Mouse (Mus musculus) layer of hippocampus, adult 9-11 months (tissue): ENCODE data around the gene Gm49395.

Experiments
- DNase-seq: peaks from one replicate; pipeline ENCODE4 v3.0.0; 2022

Gene Gm49395

DNA sequence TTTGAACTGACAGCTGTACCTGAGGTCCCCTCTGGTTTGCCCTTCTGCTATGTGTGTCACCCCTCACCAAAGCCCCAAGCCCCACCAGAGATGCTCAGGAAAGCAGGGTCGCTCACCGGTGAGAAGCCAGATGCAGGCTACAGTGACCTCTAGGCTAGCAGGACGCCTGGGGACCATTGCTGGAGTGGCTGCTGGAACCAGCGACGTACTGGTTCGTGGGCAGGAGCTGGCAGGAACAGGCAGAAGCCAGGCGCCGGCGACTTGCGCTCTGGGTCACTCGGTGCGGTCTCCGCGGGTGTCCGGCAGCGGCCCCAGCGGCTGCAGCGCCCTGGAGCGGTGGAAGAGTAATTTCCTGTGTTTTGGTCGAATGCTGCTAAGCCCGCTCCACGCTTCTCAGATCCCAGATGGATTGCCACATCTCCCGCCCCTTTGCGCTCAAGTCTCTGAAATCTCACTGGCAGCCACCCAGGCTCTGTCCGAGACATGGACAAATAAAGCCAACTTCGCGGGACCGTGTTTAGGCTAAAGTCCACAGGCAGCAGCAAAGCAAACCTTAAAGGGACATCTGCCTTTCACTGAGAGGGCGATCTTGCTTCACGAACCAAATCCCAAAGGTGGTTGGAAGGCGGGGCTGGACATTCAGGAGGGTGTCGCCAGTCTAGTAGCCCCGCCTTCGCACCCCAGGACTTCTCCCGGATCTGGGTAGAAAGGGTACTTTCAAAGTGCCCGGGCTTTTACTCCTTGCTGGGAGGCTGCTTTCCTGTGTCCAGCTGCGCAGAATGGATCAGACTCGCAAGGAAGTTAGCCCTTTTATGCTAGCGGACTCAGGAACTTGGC, at the start of gene Gm49395, which contains the start of gene Itga1:
Gene Gm49395, minus strand, starts transcription at position 567 of the 837 bp plus-strand sequence.
Gene Itga1, minus strand, starts transcription at position 610 of the 837 bp plus-strand sequence.
- DNase-seq = peak; percentile 4

DNA sequence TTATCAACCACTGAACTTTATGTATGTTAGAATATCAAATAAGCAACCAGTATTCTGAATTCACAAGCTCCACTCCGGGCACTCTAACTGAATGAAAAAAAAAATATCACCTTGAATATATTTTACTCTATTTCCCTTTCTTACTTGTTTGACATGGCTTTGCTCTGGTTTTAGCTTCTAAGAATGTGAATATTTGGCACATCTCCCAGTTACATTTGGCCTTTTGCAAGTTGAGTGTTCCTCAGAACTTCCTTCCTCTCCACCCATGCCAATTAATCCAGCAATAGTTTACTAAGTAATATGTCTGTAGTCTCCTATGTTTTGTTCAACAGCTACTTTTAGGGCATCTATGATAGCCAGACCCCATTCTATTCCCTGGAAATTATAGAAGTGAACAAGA, 48.9 kb upstream of the Gm49395 start:
- DNase-seq = no peak

DNA sequence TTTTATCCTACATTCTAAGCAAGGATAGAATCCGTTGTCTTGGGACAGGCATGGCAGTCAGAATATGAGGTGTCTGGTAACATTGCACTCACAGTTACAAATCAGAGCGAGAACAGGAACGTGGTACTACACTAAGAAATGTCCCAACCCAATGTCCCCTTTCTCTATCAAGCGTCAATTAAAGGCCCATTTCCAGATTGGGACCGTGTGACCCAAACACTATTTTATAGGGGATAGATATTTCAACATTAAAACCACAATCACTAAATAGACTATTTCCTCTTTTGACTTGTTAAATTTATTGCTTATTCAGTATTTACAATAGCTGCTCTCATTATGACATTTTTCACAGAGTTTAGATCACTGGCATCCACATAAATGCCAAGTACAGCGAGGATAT, 48.1 kb upstream of the Gm49395 start:
- DNase-seq = no peak

DNA sequence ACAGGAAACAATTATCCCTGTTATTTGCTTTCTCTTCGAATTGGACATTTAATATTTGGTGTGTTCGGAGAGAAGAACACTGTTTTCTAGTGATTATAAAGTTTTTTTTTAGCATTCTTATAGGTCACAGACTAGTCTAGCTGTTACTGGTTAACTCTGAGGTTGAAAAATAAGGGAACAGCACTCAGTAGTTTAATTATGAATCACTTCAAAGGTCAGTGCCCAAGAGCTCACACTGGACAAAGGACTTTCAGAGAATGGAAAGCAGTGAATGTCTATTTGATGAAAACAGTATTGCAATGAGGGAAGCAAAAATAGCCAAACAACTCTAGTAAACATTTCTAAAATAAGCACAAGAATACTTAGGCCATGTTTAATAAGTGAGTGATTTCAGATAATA, 41.9 kb upstream of the Gm49395 start:
- DNase-seq = no peak

DNA sequence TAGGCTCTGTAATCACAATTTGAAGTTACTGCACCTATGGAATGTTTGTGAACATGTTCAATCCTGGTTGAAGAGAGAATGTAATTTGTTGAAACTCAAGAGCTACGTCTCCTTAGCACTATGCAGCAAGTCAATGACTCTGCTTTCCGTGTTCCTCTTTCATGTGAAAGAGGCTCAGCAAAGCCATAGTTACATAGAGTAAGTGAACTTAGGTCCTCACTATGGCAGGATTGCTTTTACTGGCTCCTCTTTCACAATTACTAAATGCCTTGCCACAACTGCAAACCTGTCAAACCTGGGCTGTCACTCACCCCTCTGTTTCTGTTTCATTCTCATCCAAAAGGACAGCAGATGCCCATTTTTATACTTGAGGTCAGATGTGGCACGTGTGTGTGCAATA, 40.3 kb upstream of the Gm49395 start:
- no peak for DNase-seq

DNA sequence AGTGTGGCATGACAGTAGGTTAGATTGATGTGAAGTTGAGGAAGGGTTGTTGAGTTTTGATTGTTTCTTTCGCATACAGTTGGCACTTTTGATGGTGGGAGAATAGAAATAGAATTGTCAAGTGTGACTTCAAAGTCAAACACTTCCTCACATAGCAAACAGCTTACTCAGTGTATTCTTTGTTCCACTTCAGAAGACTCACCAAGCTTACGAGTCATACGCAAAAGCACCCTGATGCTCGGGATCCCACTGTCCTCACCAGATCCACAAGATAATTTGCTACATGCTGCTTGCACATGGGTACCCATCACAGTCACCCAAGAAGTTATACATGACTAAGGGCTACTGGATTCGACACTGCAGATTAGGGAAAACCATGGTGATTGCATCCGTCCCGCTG, 36.8 kb upstream of the Gm49395 start:
- DNase-seq = no peak

DNA sequence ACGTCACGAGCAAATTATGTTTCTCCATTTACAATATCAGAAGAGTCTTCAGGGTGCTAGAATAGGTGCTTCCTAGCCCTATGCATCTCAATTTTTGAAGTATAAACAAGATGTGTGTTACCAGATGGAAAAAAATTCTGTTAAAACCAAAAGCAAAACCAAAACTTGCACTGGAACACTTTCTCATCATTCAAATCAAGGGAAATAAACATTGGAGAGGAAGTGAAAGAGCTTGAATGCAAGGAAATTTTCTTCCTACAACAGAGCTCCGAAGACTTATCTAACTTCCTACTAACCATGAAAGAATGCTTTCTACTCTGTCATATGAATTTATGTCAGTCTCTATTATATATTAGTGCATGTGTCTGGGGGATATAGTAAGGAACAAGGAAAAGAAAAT, 35.0 kb upstream of the Gm49395 start:
- DNase-seq = no peak

DNA sequence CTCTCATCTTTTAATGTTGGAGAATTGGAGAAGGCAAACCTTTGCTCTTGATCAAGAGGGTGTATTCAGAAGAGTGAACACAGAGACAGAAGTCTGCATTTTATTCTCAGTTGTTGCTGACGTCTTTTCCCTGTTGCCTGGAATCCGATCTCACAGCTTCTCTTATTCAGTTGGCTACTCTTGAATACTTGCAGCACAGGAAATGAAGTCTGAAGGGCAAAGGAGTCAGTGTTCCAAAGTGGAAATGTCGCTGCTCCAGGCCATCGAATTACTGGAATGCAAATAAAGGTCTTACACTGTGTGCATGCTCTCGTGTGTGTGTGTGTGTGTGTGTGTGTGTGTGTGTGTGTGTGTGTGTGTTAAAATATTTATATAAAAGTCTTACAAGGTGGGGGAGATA, 30.7 kb upstream of the Gm49395 start:
- no peak for DNase-seq

DNA sequence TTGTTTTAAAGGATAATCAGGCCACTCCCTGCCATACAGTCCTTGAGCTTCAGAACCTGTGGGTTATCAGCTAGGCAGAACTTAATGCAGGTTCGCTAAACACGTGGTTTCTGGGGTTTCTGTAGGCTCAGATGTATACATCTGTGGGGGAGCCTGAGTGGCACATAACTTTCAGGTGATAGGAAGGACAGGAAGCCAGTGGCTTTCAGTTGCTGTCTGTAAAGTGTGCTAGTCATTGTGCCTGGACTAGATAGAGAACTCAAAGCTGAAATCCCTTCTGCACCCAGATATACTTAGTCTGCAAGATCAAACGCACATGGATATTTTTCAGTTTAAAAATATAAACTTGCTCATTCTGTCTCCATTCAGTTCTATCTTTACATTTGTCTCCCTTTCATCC, 29.7 kb upstream of the Gm49395 start:
- DNase-seq = no peak

DNA sequence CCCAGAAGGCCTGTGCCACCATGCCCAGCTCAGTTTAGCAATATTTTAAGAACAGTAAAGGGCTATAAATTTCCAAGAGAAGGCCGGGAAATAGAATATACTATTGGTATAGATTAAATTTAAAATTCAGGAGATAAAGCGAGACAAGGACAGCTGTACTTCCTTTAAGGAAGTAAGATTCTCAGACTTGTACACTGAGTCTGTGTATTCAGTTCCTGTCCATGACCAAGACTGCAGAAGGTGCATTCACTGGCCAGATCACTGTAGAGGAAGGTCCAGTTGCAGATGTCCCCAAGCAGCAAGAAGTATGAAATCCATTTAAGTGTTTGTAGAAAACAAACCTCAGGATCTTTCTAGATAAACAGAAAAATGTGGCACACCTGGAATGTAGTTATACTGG, 28.3 kb upstream of the Gm49395 start:
- DNase-seq = no peak

DNA sequence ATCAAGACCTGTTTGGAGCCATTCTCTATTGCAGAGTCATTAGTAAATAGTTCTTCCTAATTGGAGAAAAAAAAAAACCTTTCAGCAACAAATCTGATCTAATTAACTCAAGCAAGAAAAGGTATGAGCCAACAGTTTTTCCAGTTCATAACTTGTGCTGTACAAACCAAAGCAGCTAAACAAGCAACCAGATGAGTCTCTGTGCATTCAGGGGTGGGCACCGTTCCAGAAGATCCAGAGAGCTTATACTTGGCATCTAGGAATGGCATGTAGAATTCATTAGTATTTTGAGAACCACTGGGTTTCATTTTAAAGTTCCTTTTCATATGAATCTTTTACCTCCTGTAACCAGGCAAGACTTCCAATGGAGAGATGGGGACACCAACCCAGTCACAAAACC, 26.1 kb upstream of the Gm49395 start:
- no peak for DNase-seq

DNA sequence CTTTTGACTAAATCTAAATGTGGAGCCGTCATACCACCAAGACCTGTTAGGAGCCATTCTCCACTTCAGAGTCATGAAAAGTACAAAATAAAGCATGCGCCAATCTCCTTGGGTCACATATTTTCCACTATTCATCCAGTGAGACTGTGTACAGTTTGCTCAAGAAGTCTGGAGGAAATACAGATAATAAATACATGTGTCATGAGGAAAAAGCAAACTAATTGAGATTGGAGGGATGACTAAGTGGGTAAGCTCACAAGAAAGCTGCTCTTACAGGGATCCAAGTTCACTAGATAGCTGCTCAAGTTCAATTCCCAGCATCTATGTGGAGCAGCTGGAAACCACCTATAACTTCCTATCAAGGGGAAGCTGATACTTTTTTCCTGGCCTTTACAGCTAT, 24.8 kb upstream of the Gm49395 start:
- no peak for DNase-seq

DNA sequence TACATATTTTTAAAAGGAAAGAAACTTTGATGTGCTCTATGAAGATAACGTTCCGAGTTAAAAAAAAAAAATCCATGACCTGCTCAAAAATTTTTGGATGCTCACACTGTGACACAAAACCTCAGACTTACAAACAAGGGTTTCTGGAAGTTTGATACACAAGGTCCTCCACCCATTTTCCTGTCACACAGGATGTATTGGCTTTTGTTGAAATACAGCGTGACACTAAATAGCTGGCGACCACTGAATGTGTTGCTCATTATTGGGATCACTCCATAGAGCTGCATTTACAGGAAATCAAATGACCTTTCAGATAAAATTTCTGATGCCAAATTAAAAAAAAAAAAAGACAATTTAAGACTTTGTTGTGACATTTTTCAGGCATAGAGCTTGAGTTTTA, 23.4 kb upstream of the Gm49395 start:
- no peak for DNase-seq

DNA sequence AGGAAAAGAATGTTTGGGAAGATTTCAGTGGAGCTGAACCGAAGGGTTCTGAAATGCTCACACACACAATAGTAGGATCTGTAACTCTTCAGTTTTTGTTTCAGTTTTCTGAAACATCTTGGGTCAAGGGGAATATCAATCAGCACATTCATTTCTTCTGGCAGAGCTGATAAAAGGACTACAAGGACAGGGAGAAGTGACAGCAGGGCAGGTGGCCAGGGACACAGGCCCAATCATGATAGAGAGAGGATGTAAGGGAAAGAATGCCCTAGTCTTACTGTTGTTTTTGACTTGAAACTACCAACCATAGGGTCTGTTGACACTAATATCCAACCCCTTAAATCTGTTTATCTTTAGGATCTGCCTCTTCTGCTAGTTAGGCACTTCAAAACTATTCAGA, 22.8 kb upstream of the Gm49395 start:
- no peak for DNase-seq

DNA sequence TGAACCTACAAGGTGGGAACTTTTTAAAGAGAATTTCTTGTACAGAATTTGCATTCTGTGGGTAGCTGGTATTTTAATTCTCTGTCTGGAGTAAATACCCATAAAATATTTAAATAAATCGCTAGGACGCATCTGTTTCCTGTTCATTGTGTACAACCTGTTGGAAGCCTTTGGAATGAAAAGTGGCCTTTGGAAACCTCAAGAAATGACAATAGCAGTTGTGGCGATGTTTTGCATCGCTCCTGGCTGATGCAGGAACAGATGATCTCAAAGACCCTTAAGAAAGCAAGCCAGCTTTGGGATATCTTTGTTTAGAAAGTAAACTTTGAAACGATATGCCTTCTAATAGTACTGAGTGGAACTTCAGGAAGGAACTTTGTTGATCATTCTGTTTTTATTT, 17.0 kb upstream of the Gm49395 start:
- no peak for DNase-seq

DNA sequence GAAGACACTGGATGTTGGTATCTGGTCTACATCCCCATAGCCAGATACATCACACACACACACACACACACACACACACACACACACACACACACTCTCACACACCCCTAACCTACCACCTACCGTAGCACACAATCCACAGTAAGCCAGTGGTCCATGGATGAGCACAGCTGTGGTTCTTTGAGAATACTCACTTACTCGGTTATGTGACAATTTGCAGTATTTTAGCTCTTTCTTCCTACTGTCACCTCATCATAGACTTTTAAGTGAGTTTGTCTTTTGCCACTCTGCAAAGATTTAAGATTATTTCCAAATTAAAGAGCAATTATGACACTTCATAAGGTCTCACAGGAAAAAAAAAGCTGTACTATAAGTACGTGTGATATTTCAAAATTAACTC, 16.5 kb upstream of the Gm49395 start:
- DNase-seq = no peak

DNA sequence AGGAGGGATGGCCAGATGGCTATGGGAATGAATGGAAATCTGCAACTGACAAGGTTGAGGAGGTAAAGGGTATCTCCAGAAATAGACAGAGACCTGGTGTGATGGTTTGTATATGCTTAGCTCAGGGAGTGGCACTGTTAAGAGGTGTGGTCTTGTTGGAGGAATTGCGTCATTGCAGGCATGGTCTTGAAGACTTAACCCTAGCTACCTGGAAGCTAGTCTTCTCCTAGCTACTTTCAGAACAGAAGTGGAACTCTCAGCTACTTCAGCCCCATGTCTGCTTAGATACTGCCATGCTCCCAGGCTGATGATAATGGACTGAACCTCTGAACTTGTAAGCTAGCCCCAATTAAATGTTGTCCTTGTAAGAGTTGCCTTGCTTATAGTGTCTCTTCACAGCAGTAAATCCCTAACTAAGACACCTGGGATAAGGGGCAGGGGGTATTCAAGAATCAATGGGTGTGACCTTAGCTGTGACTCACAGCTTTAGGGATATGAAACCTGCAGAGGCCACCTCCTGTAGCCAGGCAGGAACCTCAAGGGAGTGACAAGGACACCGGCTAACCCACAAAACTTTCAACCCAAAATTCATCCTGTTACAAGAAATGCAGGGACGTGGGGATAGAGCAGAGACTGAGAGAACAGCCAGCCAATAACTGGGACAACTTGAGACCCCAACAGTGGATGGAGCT, 15.4 kb upstream of the Gm49395 start:
- DNase-seq = no peak

DNA sequence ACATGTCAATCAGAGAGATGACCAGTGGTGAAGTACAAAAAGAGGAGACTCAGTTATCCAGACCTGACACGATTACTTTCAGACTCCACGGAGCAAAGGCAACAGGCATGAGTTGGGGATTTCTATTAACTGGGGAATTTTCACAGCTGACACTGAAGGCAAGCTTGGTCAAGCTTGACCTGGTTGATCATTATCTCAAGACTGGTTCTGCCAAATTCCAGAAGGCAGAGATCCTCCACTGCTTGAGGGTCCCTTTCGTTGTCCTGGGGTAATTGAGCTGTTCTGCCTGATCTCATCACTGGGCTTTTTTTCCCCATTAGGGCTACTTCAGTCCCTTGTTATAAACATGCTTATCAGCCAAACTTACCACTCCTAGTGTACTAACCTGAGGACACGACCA, 7.9 kb upstream of the Gm49395 start:
- no peak for DNase-seq

DNA sequence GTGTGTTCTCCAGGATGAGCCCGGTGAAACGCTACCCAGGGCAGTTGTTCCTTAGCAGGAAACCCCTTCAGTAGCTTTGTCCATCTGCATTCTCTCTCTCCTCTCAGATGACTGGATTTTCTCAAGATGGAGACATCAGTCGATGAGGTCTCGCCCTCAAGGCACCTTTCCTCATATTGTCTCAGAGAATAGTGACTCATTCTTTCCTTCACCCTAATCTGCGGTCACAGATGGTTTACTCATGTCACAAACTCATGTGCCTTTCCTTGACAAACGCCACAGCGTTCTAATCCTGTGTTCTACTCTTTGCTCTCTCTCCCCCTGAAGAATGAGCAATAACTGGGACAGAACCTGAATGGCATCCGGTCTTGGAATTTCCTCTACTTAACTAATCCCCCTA, 5.7 kb upstream of the Gm49395 start:
- DNase-seq = no peak

DNA sequence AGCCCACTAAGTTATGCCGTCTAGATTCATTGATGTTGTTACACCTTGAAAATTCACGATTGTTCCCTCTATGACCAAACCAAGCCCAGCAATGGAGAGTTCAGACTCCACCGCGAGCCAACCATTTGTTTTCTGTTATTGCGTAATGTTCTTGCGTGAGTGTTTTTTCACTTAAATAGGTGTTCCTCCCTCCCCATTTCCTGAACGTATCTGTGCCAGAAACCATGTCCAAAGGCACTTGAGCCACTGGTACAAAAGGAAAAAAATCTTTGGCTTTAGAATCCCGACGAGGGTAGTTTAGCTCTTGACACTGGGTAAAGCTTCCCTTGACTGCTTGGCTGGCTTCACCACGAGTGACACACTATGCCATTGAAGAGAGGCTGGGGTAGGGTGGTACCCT, 4.5 kb upstream of the Gm49395 start:
- no peak for DNase-seq

DNA sequence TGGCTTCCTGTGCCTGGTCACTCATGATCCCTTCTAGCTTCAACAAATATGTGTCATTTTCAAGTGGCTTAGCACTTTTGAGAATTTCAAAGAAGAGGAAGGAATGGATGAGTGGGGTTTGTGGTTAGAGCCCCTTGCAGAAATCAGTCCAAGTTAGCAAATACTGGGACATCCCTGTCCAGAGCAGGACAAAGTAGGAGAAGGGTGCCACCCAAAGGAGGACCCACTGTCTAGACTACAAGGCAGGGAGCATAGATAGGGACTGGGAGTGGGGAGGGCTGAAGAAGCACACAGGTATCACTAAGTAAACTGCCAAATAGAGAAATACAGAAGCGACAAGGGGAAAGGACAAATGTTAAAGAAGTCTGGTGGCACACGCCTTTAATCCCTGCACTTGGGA, 1.0 kb upstream of the Gm49395 start:
- no peak for DNase-seq

DNA sequence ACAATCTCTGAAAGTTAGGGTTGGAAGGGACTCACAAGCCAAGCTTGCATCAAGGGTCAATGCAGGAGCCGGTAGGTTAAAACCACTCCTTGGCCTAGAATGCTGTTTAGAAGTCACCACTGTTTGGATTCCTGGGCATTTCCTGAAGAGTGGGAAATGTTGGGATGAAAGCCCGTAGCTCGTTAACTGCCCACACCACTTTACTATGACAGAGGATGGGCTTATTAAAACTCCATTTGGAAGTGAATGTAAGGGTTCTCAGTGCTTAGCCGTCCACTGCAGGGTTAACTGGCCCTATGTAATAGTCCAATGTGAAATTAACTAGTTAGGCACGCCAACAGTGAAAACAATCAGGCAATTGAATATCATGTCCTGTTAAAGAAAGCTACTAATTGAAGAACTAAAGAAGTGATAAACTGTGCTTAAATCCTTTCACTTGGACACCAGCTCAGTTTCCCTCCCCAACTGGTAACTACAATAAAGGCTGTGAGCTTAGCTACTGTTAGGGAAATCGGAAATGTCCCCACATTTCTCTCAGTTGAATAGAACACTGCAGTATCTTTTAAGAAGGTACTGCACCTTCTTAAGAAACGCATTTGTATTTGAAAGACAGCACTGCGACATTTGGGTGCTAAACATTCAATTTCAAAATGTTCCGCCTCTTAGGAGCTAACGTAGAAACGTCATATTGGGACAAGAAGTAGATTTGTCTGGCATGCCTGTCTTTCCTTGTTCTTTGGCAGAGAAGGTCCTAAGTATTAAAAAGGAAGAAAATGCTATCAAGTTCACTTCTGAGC, 1.1 kb downstream of the Gm49395 start:
- no peak for DNase-seq

DNA sequence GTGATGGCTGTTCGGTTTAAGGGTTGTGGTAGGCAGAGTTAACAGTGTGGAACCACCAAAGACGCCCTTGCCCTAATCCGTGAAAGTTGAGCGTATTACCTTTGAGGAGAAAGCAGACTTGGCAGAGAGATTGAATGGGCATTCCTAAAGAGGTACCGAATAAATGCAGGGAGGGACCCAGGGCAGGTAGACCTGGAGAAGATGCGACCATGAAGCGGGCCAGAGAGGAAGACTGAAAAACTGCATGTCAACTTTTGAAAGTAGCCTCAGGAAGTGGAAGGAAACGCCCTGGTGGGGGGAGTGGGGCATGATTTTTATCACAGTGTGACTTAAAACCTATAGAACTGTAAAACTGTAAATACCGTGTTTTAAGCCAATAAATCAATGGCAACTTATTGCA, 2.3 kb downstream of the Gm49395 start:
- DNase-seq = no peak

DNA sequence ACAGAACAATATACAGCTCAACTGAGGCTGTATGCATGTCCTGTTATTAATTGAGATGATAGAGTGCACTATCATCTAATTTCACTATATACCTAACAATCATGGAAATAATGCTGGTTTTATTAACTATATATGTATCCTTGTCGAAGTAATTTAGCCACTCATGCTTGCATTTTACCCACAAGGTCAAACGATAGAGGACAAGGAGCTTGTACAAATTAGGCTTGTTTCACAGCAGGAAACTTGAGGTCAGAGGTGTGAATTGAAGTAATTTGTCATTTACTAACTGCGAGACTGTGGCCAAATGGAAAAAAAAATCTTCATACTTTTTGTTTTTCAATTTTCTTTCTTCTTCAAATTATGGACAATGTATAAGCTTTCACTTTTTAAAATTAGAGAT, 3.5 kb downstream of the Gm49395 start:
- DNase-seq = no peak
